Mouse (Mus musculus) brain, embryonic 14.5 days (tissue): ENCODE results near the gene Gm49373. TPM values are rescaled to one million over a fixed set of nuclear protein-coding genes. Genes with fewer than 3 reads are reported as not detected.
"Not testable (repeated sequence)": the region's sequence is repeated elsewhere in the genome, so short reads cannot be mapped to it uniquely, and the experiment has no call there.

Experiments
- DNase-seq: peaks from one replicate; pipeline ENCODE4 v3.0.0-alpha.2; 2011; ENCODE audit warnings: low read depth
- CTCF ChIP-seq: fragments of 200-500 bp; IDR thresholded peaks from 2 replicates; pipeline ENCODE4 v1.5.1; 2012; ENCODE audit warnings: inconsistent platforms, mild to moderate bottlenecking, moderate library complexity, borderline replicate concordance; ENCODE audit not compliant: insufficient read depth, insufficient read length; ENCODE audit errors: extremely low read depth
- POLR2A ChIP-seq: fragments of 200-500 bp; IDR thresholded peaks from 2 replicates; pipeline ENCODE4 v1.6.1; 2012; ENCODE audit warnings: mild to moderate bottlenecking, inconsistent platforms, borderline replicate concordance; ENCODE audit not compliant: poor library complexity, insufficient read depth, insufficient read length, severe bottlenecking; ENCODE audit errors: extremely low read depth
- polyA plus RNA-seq: library from polyadenylated mRNA; depleted of rRNA; stranded (reverse); fragments of >200 nt; gene quantifications from 2 replicates; pipeline ENCODE4 v1.2.3, GENCODE M21; 2012

Gm49373 gene
- polyA plus RNA-seq, 1 experiment: 3.0 TPM

DNA sequence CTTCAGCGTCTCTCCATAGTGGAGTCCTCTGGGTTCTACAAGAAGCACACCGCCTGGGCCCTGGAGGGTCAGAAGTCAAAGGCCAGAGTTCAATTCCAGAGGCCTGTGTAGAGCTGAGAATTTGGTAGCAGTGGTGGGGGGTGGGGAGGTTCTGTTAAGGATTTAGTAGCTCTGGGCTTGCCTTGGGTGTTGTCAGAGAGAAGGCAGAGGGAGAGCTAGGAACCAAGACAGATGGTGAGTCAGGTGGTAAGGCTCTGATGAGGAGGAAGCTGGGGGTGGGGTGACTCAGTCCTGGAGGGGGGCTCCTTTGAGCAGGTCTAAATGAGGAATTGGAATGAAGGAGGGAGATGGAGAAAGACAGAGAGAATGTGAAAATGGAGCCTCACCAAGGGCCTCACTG, 10.0 kb downstream of the Gm49373 start:
- peak; percentile 19 for DNase-seq

DNA sequence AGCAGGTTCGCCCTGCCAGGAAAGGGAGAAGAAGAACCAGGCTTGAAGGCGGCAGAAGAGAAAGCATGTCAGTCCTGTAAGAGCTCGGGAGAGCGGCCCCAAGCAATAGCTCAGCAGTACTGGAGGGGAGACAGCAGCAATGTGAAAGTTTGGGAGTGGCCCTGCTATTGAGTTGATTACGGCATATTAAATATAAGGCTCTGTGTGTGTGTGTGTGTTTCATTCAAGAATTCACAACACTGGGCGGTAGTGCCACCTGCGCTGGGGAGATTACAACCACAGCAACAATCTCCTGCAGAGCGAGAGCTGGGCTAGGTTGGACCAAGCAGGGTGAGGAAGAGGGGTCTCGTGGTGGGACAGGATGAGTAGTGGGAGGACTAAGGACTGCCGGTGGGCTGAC, 21.3 kb downstream of the Gm49373 start:
- TF ChIP-seq CTCF (no peak), POLR2A (no peak)
- DNase-seq: no peak

More for the DNA sequence above, 10.0 kb downstream of the Gm49373 start:
- no peak for TF ChIP-seq CTCF
- TF ChIP-seq POLR2A: no peak

DNA sequence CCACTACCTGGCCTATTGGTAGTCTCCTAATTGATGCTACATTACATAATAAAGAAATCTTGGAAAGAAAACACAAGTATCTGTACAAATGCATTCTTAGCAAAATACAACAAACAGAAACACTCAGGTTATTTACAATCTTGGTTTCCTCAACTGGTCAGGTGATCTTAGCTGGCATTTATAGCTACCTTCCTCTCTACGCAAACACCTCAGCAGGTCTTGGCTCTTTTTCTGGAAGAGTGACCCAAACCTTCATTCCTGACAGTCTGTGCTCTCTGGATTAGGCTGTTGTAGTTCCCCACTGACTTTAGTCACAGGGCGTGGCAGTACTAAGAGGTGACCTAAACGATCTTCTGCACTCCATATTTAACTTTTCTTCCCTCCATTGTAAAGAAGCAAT, 27.7 kb downstream of the Gm49373 start:
- TF ChIP-seq POLR2A: no peak
- no peak for TF ChIP-seq CTCF
- no peak for DNase-seq

DNA sequence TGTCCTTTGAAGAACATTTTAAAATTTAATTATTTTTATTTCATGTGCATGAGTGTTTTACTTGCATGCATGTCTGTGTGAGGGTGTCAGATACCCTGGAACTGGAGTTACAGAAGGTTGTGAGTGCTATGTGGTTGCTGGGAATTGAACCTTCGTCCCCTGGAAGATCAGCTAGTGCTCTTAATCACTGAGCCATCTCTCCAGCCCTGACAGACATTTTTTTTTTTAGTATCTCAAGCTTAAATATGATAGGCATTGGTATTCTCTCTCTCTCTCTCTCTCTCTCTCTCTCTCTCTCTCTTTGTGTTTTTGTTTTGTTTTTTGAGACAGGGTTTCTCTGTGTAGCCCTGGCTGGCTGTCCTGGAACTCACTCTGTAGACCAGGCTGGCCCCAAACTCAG, 28.1 kb downstream of the Gm49373 start:
- DNase-seq: not testable (repeated sequence)

DNA sequence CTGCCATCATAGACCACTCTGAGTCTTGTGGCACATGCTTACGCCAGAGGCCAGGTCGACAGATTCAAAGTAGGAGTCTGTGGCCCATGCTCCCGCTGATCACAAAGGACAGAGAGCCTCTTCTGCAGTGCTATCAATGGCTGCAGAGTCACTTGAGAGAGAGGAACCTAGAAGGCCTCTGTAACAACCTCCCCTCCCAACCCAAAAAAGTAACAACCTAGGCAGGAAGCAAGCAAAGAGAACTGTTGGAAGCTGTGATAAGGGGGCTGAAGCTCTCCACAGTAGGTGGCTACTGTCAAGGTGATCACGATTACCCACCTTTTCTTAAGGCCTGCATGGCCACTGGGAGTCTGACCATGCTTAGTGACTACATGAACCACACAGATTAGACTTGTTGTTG, 29.3 kb downstream of the Gm49373 start:
- no peak for DNase-seq
- TF ChIP-seq CTCF (no peak), POLR2A (no peak)

DNA sequence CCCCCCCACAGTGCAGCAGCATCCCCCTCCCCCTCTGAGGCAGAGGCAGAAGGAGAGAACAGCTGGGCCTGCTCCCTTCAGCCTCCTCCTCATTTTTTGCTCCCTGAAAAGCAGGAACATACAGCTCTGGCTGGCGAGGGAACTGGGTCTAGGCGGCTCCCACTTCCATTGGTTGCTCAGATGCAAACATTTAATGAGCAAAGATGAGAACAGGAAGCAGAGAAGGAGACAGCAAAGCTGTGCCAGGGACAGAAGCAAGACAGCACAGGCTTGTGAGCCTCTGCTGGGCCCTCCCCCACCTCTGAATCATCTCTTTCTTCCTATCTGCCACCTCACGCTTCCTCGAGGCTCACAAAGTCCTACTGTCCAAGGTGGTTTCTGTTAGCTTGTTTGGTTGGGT, 31.6 kb downstream of the Gm49373 start:
- TF ChIP-seq POLR2A: no peak
- no peak for DNase-seq

DNA sequence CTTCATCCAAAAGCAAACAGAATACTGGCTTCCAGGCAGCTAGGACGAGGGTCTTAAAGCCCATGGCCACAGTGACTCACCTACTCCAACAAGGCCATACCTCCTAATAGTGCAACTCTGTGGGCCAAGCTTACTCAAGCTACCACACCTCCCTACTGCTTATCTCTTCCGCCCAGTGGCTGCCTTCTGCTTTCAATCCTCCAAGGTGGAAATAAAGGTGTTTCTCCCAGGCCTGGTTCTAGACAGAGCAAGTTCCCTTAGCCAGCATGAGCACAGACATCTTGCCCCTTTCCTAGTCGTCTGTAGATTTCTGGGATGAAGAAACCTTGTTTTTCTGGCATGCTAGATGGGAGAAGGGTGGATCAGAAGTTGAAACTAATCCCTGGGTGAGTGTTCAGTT, 33.1 kb downstream of the Gm49373 start:
- no peak for TF ChIP-seq CTCF
- no peak for TF ChIP-seq POLR2A
- no peak for DNase-seq

DNA sequence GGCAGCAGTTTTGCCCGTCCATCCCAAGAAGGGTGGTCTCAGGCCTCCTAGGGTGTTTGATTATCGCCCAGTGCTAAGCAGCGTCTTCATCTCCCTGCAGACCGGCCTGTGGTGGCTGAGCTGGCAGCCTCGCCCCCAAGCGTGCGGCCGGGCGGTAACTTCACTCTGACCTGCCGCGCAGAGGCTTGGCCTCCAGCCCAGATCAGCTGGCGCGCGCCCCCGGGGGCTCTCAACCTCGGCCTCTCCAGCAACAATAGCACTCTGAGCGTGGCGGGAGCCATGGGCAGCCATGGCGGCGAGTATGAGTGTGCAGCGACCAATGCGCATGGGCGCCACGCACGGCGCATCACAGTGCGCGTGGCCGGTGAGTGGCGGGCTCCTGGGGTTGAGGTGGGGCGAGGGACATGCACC, 35.4 kb downstream of the Gm49373 start:
- DNase-seq: peak; percentile 59
- TF ChIP-seq POLR2A (peak; percentile 50; the same call in 1 of the 2 replicates), CTCF (no peak)

DNA sequence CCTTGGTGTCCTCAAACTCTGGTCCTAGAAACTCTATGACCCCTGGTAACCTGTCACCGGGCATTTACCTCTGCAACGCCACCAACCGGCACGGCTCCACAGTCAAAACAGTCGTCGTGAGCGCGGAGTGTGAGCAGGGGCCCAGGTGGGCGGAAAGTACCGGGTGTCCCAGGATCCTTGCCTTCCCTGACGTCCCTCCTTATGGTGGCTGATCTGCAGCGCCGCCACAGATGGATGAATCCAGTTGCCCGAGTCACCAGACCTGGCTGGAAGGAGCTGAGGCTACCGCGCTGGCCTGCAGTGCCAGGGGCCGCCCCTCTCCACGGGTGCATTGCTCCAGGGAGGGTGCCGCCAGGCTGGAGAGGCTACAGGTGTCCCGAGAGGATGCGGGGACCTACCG, 36.2 kb downstream of the Gm49373 start:
- DNase-seq: no peak
- TF ChIP-seq POLR2A (no peak), CTCF (no peak)

DNA sequence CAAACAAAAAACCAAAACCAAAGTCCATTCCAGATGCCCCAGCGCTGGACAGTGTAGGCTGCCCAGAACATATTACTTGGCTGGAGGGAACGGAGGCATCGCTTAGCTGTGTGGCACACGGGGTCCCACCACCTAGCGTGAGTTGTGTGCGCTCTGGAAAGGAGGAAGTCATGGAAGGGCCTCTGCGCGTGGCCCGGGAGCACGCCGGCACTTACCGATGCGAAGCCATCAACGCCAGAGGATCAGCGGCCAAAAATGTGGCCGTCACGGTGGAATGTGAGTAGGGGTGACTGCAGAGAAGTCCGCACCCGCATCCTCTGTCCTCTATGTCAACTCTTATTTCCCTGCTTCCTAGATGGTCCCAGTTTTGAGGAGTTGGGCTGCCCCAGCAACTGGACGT, 36.7 kb downstream of the Gm49373 start:
- no peak for DNase-seq
- TF ChIP-seq CTCF: no peak
- no peak for TF ChIP-seq POLR2A

DNA sequence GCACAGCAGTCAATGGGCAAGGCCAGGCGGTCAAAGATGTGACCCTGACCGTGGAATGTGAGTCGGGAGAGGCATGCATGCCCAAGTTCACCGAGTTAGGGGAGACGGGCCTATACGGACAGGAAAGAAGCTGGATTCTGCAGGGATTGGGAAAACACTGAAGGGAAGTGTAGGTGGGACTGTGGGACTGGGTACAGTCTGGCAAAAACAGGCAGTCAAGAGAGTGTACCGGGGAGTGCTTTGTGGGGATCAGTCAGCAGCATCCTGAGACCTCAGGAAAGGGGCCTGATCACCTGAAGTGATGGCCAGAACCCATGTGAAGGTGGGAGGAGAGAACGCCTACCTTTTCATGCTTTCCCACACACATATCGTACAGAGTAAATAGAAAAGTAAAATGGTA, 37.3 kb downstream of the Gm49373 start:
- DNase-seq: no peak
- TF ChIP-seq CTCF: no peak
- no peak for TF ChIP-seq POLR2A

DNA sequence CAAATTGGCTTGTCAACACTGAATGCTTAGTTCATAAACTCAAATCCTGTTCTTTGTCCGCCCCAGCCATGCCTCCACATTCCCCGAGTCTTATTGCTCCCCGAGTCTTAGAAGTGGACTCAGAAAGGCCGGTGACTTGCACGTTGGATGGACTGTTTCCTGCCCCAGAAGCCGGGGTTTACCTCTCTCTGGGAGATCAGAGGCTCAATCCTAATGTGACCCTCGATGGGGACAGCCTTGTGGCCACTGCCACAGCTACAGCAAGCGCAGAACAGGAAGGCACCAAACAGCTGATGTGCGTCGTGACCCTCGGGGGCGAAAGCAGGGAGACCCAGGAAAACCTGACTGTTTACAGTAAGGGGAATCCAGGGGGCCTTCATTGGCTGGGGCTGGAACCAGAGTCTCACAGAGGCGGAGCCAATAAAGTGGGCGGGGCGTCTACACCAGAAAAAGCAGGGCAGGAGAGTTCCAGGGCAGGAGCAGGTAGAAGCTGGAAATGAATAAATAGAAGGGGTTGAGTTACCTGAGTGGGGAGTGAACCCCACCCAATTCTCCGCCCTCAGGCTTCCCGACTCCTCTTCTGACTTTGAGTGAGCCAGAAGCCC, 38.3 kb downstream of the Gm49373 start:
- DNase-seq: no peak

DNA sequence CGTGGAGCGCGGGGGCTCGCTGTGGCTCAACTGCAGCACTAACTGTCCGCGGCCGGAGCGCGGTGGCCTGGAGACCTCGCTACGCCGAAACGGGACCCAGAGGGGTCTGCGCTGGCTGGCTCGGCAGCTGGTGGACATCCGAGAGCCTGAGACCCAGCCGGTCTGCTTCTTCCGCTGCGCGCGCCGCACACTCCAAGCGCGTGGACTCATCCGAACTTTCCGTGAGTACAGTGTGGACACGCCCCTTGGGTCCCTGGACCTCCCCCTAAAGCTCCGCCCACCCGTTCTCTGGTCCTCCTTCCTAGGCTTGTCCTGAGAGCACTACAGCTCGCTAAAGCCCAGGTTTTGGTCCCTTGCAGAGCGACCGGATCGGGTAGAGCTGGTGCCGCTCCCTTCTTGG, 39.8 kb downstream of the Gm49373 start:
- TF ChIP-seq CTCF (no peak), POLR2A (no peak)
- peak; percentile 65 for DNase-seq

More for the DNA sequence above, 38.3 kb downstream of the Gm49373 start:
- TF ChIP-seq CTCF: no peak
- TF ChIP-seq POLR2A: no peak

DNA sequence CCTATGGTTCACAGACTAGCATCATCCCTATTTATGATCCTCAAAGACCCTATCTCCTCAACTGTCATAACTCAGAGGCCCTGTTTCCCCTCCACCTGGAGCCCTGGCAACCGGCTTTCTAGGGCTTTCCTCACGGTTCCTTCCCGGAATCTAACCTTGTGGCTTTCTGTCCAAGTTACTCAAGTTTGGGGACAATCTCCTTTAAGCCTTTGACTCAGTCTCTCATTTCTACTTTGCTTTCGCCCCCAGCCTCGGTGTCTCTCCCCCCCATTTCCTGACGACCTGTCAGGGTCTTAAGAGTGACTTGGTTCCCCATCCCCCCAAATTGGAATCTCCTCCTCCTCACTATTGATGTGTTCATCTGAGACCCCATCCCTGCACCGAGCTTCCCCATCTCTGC, 40.4 kb downstream of the Gm49373 start:
- DNase-seq: no peak
- no peak for TF ChIP-seq CTCF
- no peak for TF ChIP-seq POLR2A

DNA sequence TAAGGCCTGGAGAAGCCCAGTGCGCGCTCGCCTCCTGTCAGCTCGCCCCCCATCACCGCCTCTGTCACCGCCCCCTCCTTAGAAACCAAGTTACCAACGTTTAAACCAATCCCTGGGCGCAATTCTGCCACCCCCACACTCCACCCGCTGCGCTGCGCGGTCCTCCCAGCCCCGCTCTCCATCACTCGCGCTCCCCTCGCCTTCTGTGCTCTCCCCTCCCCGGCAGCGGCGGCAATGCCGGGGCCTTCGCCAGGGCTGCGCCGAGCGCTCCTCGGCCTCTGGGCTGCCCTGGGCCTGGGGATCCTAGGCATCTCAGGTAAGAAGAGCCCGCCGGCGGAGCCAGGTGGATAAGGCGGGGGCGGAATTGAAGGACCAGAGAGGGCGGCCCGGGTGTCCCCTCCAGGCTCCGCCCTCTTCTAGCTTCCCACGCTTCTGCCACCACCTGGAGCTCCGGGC, 41.0 kb downstream of the Gm49373 start, which contains the start of gene Icam5:
Icam5 (plus strand) TSS at position 178 of the 456 bp plus-strand sequence.
- peak; percentile 48 for DNase-seq
- TF ChIP-seq POLR2A: no peak
- no peak for TF ChIP-seq CTCF
